Mouse (Mus musculus): ENCODE results near the gene Ifi44. TPM values are rescaled to one million over a fixed set of nuclear protein-coding genes. Genes with fewer than 3 reads are reported as not detected.

Gene Ifi44
- 0.22 and 0.29 TPM in 2 replicates for polyA plus RNA-seq (2015; fragmentation: Nextera tagmentation; extraction: Ambion mirVana)

DNA sequence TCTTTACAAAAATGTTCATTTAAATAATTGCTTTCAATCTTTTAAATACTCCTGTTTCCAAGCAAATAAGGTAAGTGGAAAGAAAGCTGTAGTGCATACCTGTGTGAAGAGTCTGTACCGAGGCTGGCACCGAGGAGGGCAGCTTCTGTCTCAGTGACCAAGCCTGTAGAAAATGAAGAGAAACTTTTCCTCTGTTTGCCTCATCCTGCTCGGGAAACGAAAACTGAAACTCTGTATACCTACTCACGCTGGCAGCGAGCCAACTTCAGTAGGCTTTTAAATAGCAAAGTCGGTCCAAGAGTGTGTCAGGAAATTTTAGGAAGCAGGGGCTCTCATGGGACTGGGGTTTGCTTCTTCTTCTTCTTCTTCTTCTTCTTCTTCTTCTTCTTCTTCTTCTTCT, at the start of gene Ifi44:
Ifi44 (minus strand) TSS at position 224 of the 400 bp plus-strand sequence.
- Histone ChIP-seq H3K4me1 (replicated peaks) (no peaks in the 10 kb centered on the region), H3K4me2 (no peak within 1 kb of the TSS), H3K9me3 (replicated peaks) (no peaks in the 10 kb centered on the region), H3K36me3 (replicated peaks) (no peaks in the 10 kb centered on the region), H3K27ac (replicated peaks) (no peak within 1 kb of the TSS), H3K9ac (no peak within 1 kb of the TSS), H3K27me3 (no peaks in the 10 kb centered on the region), H3K4me3 (replicated peaks) (no peak within 1 kb of the TSS)
- 40% methylated on average over 7 of the region's 7 CpGs for WGBS (ENCODE audit: insufficient replicate concordance)
- no peak for ATAC-seq (ENCODE audit: insufficient read depth)

DNA sequence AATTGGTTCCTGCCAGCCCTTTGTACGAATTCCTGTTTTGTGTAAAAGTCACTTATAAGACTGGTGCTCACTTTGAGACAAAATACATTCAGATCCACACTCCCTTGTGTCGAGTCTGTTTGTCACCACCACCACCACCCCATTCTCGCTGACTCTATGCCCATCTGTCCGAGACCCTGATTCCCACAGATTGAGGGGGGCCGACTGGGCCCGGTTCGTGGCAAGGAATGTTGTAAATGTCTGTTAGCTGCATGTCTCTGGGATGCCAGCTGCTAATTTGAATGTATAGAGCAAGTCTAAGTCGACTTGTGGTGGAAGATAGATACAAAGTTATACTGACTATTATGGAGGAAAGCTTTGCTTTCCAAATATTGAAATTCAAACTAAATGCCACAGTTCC, 38.9 kb upstream of the Ifi44 start:
- 53% methylated on average over 8 of the region's 8 CpGs for WGBS (ENCODE audit: insufficient replicate concordance)
- Histone ChIP-seq H3K27me3 (no peaks in the 10 kb centered on the region), H3K36me3 (replicated peaks) (no peaks in the 10 kb centered on the region)

GRCm38 (mm10) chr3:151775089-151775488, 25.3 kb upstream of the Ifi44 start:
- ATAC-seq (ENCODE audit: insufficient read depth): no peak
- no peak overlapping the region for H3K9ac ChIP-seq
- H3K4me2 ChIP-seq: no peak overlapping the region
- no peaks in the 10 kb centered on the region for H3K36me3 ChIP-seq (replicated peaks)
- no peaks in the 10 kb centered on the region for H3K4me1 ChIP-seq (replicated peaks)
- 55% methylated on average over 4 of the region's 4 CpGs for WGBS (ENCODE audit: insufficient replicate concordance)
- H3K27me3 ChIP-seq: no peaks in the 10 kb centered on the region
- H3K9me3 ChIP-seq (replicated peaks): no peaks in the 10 kb centered on the region
- H3K27ac ChIP-seq (replicated peaks): no peak overlapping the region
- H3K4me3 ChIP-seq (replicated peaks): no peak overlapping the region

More for the DNA sequence above, 38.9 kb upstream of the Ifi44 start:
- Histone ChIP-seq H3K9ac (no peak overlapping the region), H3K4me3 (replicated peaks) (no peak overlapping the region), H3K9me3 (replicated peaks) (no peaks in the 10 kb centered on the region), H3K27ac (replicated peaks) (no peak overlapping the region), H3K4me1 (replicated peaks) (no peaks in the 10 kb centered on the region), H3K4me2 (no peak overlapping the region)
- no peak for ATAC-seq (ENCODE audit: insufficient read depth)

DNA sequence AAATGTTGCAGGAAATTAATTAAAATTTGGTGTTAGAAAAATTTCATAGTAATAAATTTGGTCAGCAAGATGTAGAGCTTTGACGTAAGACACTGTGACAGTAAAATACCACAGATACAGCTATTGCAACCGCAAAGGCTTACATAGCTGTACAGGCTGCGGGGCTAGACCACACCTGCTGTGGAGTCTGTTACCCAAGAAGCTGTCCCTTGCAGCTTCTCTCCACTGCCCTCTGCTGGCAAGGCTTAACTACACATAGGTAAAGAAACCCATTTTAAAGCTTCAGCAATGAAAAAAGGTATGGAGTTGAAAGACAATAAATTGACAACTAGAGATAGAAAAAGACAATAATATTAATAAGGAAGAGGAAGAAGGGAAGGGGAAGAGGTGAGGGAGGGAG, 21.3 kb upstream of the Ifi44 start:
- Histone ChIP-seq H3K4me1 (replicated peaks) (no peaks in the 10 kb centered on the region), H3K27me3 (no peaks in the 10 kb centered on the region), H3K9me3 (replicated peaks) (no peaks in the 10 kb centered on the region), H3K27ac (replicated peaks) (no peak overlapping the region), H3K4me3 (replicated peaks) (no peak overlapping the region), H3K4me2 (no peak overlapping the region), H3K9ac (no peak overlapping the region), H3K36me3 (replicated peaks) (no peaks in the 10 kb centered on the region)
- WGBS (ENCODE audit: insufficient replicate concordance): 44% methylated on average over 3 of the region's 3 CpGs
- ATAC-seq (ENCODE audit: insufficient read depth): no peak

DNA sequence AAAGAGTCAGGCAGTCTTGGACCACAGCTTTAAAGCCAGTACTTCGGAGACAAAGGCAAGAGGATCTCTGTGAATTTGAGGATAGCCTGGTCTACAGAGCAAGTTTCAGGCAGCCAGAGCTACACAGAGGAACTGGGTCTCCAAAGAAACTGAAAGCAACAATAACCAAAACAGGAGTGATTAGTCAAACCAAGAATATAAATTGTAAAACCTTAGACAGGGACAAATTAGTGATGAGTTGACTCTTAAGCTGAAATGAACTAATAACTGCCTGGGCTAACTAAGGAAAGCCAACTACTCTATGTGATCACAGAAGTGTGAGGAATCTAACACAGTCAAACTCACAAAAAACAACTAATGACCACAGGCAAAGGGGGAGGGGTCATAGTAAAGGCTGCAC, 1.2 kb downstream of the Ifi44 start:
- Histone ChIP-seq H3K4me2 (no peak overlapping the region), H3K4me3 (replicated peaks) (no peak overlapping the region), H3K4me1 (replicated peaks) (no peaks in the 10 kb centered on the region), H3K9me3 (replicated peaks) (no peaks in the 10 kb centered on the region), H3K27ac (replicated peaks) (no peak overlapping the region), H3K9ac (no peak overlapping the region), H3K36me3 (replicated peaks) (no peaks in the 10 kb centered on the region), H3K27me3 (no peaks in the 10 kb centered on the region)
- no peak for ATAC-seq (ENCODE audit: insufficient read depth)
- WGBS (ENCODE audit: insufficient replicate concordance): 39% methylated on average over 1 of the region's 1 CpGs

DNA sequence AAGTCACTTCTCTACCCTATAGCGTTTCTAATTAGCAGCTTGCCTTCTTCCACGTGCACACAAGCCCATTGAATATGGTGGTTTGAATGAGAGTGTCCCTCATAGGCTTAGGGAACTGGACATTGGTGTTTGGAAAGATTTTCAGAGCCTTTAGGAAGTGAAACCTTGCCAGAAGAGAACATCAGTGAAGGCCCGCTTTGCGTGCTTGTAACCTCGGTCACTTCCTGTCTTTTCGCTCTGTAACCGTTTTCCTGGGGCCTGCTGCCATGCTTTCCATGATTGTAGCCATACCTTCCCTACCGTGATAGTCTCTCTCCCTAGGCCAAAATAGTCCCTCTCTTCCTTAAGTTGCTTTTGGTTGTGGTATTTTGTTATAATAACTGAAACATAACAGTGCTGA, 3.7 kb downstream of the Ifi44 start:
- Histone ChIP-seq H3K9me3 (replicated peaks) (no peaks in the 10 kb centered on the region), H3K4me1 (replicated peaks) (no peaks in the 10 kb centered on the region), H3K36me3 (replicated peaks) (no peaks in the 10 kb centered on the region), H3K9ac (no peak overlapping the region), H3K27me3 (no peaks in the 10 kb centered on the region), H3K27ac (replicated peaks) (no peak overlapping the region), H3K4me2 (no peak overlapping the region), H3K4me3 (replicated peaks) (no peak overlapping the region)
- no peak for ATAC-seq (ENCODE audit: insufficient read depth)
- WGBS (ENCODE audit: insufficient replicate concordance): 61% methylated on average over 8 of the region's 8 CpGs

DNA sequence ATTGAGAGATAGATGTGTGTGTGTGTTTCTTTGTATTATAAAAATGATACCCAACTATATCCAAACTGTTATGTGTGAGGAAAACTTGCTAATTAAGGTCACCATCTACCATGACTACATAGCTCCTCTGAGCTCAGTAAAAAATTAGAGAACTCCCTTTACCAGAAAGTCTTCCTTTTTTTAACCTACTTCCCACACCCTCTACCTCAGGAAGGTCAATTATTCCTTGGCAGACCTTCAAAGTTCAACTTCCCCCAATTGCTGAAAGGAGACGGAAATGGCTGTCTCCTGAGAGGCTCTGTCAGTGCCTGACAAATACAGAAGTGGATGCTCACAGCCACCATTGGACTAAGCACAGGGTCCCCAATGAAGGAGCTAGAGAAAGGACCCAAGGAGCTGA, 7.5 kb downstream of the Ifi44 start:
- H3K9ac ChIP-seq: no peak overlapping the region
- H3K27ac ChIP-seq (replicated peaks): no peak overlapping the region
- no peaks in the 10 kb centered on the region for H3K9me3 ChIP-seq (replicated peaks)
- WGBS (ENCODE audit: insufficient replicate concordance): 53% methylated on average over 1 of the region's 1 CpGs
- H3K4me3 ChIP-seq (replicated peaks): no peak overlapping the region
- no peaks in the 10 kb centered on the region for H3K36me3 ChIP-seq (replicated peaks)
- no peaks in the 10 kb centered on the region for H3K4me1 ChIP-seq (replicated peaks)
- H3K4me2 ChIP-seq: no peak overlapping the region
- ATAC-seq (ENCODE audit: insufficient read depth): no peak
- no peaks in the 10 kb centered on the region for H3K27me3 ChIP-seq

- Histone ChIP-seq H3K4me1 (replicated peaks) (no peaks in the 10 kb centered on the region), H3K9ac (no peak overlapping the region), H3K4me2 (no peak overlapping the region), H3K27ac (replicated peaks) (no peak overlapping the region), H3K36me3 (replicated peaks) (no peaks in the 10 kb centered on the region), H3K4me3 (replicated peaks) (no peak overlapping the region), H3K27me3 (no peaks in the 10 kb centered on the region), H3K9me3 (replicated peaks) (no peaks in the 10 kb centered on the region)
- WGBS (ENCODE audit: insufficient replicate concordance): 15% methylated on average over 1 of the region's 1 CpGs
- ATAC-seq (ENCODE audit: insufficient read depth): no peak
These were observed 33.5 kb downstream of the Ifi44 start for GRCm38 (mm10) chr3:151716246-151716645.

DNA sequence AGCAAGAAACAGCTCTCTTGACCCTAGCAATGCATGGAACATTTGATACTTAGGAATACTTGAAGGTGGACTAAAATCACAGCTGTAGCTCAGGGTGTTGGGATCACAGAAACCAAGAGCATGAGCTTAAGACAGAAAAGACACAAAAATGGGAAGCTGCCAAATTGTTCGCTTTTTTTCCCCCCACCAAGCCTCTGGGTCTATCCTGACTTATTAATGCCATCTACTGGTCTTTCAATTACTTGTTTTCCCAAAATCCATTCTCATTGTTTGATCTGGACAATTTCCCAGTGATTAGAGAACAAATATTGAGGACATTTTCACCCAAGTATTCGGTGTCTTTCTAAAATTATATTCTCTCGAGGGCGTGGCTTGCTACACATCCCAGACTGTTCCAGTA, 42.4 kb downstream of the Ifi44 start:
- WGBS (ENCODE audit: insufficient replicate concordance): 68% methylated on average over 4 of the region's 4 CpGs
- H3K27me3 ChIP-seq: no peaks in the 10 kb centered on the region
- no peak overlapping the region for H3K4me2 ChIP-seq
- no peak for ATAC-seq (ENCODE audit: insufficient read depth)
- no peak overlapping the region for H3K9ac ChIP-seq
- no peaks in the 10 kb centered on the region for H3K36me3 ChIP-seq (replicated peaks)
- no peaks in the 10 kb centered on the region for H3K4me1 ChIP-seq (replicated peaks)
- H3K27ac ChIP-seq (replicated peaks): no peak overlapping the region
- no peaks in the 10 kb centered on the region for H3K9me3 ChIP-seq (replicated peaks)
- H3K4me3 ChIP-seq (replicated peaks): no peak overlapping the region

Other genes with a start within 250 kb of the Ifi44 start
- gene Ifi44l, start 12.9 kb upstream of the Ifi44 start, polyA plus RNA-seq (2015; fragmentation: Nextera tagmentation; extraction: Ambion mirVana): not detected in 2 replicates
- gene Ptgfr, start 87.7 kb upstream of the Ifi44 start, polyA plus RNA-seq (2015; fragmentation: Nextera tagmentation; extraction: Ambion mirVana): 0.09 and 0.20 TPM in 2 replicates